Mouse (Mus musculus) heart, adult 2 months (tissue): ENCODE data around the gene Smc1a.

Experiments
- CTCF ChIP-seq: fragments of 200-600 bp; IDR thresholded peaks from 2 replicates; pipeline ENCODE4 v1.8.1; 2022; ENCODE audit warnings: antibody characterized with exemption, mild to moderate bottlenecking, moderate library complexity
- POLR2A ChIP-seq: fragments of 200-500 bp; IDR thresholded peaks from 2 replicates; pipeline ENCODE4 v1.6.1; 2011; ENCODE audit warnings: mild to moderate bottlenecking, low read depth, low read length, control low read depth; ENCODE audit not compliant: insufficient read depth

- TF ChIP-seq CTCF (no peak), POLR2A (no peak)
These were observed 23.6 kb downstream of the Smc1a start for GRCm38 (mm10) chrX:152039865-152040264.
